Mouse (Mus musculus) forebrain, embryonic 13.5 days (tissue): ENCODE measurements around the gene Tnfaip2. TPM values are rescaled to one million over a fixed set of nuclear protein-coding genes. Genes with fewer than 3 reads are reported as not detected.

ENCODE experiments used
- ATAC-seq: fragments of 200-750 bp; cut with Nextera tagmentation; 2 replicates; pipeline ENCODE4 v1.8.0; 2017
- H3K27ac ChIP-seq: fragments of 300-500 bp; sonication (generic); 2 replicates; pipeline ENCODE4 v1.5.1; 2015; ENCODE audit warnings: inconsistent platforms, mild to moderate bottlenecking, moderate library complexity
- H3K27me3 ChIP-seq: fragments of 300-500 bp; sonication (generic); 2 replicates; pipeline ENCODE4 v1.6.1; 2015; ENCODE audit warnings: mild to moderate bottlenecking, inconsistent platforms
- H3K36me3 ChIP-seq: fragments of 300-500 bp; sonication (generic); 2 replicates; pipeline ENCODE4 v1.6.1; 2015; ENCODE audit warnings: mild to moderate bottlenecking, inconsistent platforms; ENCODE audit not compliant: poor library complexity, severe bottlenecking
- H3K4me1 ChIP-seq: fragments of 300-500 bp; sonication (generic); 2 replicates; pipeline ENCODE4 v1.6.1; 2015; ENCODE audit warnings: inconsistent platforms
- H3K4me2 ChIP-seq: fragments of 300-500 bp; sonication (generic); 2 replicates; pipeline ENCODE4 v1.6.1; 2015; ENCODE audit warnings: inconsistent platforms, mild to moderate bottlenecking, moderate library complexity
- H3K4me3 ChIP-seq: fragments of 300-500 bp; sonication (generic); 2 replicates; pipeline ENCODE4 v1.5.1; 2015; ENCODE audit warnings: mild to moderate bottlenecking, inconsistent platforms
- H3K9ac ChIP-seq: fragments of 300-500 bp; sonication (generic); 2 replicates; pipeline ENCODE4 v1.6.1; 2015; ENCODE audit warnings: mild to moderate bottlenecking, inconsistent platforms
- H3K9me3 ChIP-seq: fragments of 300-500 bp; sonication (generic); replicated peaks from 2 replicates; pipeline ENCODE4 v1.6.1; 2016; ENCODE audit warnings: inconsistent platforms
- WGBS: fragments of 180-500 bp; shearing (Covaris S2); methylation state at CpG from one replicate; pipeline ENCODE4 v1.1.7; 2015; 5-methylcytosine and 5-hydroxymethylcytosine counted together
- polyA plus RNA-seq: library from polyadenylated mRNA; unstranded; fragments of >200 nt; fragmentation: Nextera tagmentation; extraction: Ambion mirVana; gene quantifications from 2 replicates; pipeline ENCODE4 v1.2.1, GENCODE M21; 2015

Gene Tnfaip2
- polyA plus RNA-seq, 1 experiment from 2014 or later: 1.2 TPM

DNA sequence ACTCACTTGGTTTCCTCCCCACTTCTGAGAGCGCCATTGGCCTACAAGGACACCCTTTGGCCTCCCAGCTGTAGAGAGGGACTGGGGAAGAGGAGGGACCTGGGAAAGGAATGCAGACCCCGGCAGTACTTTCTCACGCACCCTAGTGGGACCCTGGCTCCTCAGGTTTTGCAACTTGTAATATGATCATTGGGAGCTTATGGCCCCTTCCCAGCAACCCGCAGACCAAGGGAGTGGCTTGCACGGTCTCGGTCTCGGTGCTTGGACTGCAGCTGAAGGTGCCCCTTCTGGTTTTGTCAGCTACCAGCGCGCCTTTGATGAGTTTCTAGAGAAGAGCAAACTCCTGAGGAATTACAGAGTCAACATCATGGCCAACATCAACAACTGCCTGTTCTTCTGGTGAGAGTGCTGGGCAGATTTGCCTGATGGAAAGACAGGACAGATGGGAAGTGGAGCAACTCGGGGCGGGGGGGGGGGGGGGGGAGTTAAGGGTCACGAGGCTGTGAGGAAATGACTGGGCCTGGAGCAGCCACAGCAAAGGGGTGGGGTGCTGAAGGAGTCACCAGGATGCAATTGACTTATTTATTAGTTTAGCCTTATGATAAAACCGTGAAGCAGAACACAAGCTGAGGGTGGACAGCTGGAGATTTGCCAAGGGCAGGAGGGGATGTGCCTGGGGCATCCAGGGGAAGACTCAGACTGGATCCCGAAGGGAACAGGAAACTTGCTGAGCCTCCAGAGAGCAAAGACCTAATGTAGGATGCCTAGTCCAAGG, 6.8 kb downstream of the Tnfaip2 start:
- no peaks in the 10 kb centered on the region for H3K9me3 ChIP-seq
- H3K27ac ChIP-seq: no peak overlapping the region
- no peaks in the 10 kb centered on the region for H3K36me3 ChIP-seq
- no peak for ATAC-seq
- H3K4me1 ChIP-seq: peaks cover 8% of the 10 kb centered on the region
- no peak overlapping the region for H3K4me2 ChIP-seq
- peaks cover 93% of the 10 kb centered on the region for H3K27me3 ChIP-seq
- 20% methylated on average over 12 of the region's 14 CpGs for WGBS
- no peak overlapping the region for H3K9ac ChIP-seq
- H3K4me3 ChIP-seq: no peak overlapping the region

DNA sequence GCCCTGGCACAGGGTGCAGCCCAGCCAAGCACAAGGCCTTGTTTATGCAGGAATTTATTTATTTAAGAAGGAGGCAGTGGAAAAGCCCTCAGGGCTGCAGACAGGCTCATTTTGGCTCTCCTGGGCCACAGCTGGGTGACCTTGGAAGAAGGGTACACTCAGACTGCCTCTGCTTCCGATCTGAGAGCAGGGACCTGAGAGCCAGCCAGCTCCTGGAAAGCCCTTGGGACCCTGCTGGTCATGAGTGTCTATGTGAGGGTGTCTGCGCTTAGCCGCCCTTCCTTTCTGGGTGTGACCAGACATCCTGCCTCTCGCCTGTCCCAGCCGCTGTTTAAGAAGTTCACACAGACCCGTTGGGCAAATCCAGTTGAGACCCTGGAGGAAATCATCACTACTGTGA, 8.1 kb downstream of the Tnfaip2 start:
- H3K4me1 ChIP-seq: peaks cover 6% of the 10 kb centered on the region
- no peaks in the 10 kb centered on the region for H3K9me3 ChIP-seq
- no peak overlapping the region for H3K27ac ChIP-seq
- no peaks in the 10 kb centered on the region for H3K36me3 ChIP-seq
- 44% methylated on average over 6 of the region's 6 CpGs for WGBS
- ATAC-seq: no peak
- no peak overlapping the region for H3K9ac ChIP-seq
- peaks cover 91% of the 10 kb centered on the region for H3K27me3 ChIP-seq
- no peak overlapping the region for H3K4me3 ChIP-seq
- H3K4me2 ChIP-seq: no peak overlapping the region

DNA sequence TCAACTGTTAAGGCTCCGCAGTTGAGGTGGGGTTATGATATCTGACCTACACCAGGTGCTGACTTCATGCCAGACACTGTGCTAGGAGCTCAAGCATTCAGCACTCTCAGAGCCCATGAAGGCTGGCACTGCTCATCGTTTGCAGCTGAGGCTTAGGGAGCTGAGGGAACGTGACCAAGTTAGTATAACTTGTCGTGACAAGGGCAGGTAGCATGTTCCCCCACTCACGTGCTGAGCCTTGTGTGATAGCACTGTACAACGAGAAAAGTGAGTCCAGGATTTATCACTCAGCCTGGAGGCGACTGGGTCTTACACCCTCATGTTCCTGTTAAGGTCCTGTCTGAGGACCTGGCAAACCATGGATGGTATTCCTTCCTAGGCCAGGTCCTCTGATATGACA, 9.3 kb downstream of the Tnfaip2 start:
- no peak overlapping the region for H3K4me3 ChIP-seq
- H3K9ac ChIP-seq: no peak overlapping the region
- H3K4me1 ChIP-seq: no peaks in the 10 kb centered on the region
- 81% methylated on average over 7 of the region's 7 CpGs for WGBS
- H3K4me2 ChIP-seq: no peak overlapping the region
- no peak overlapping the region for H3K27ac ChIP-seq
- no peaks in the 10 kb centered on the region for H3K9me3 ChIP-seq
- peaks cover 82% of the 10 kb centered on the region for H3K27me3 ChIP-seq
- no peaks in the 10 kb centered on the region for H3K36me3 ChIP-seq
- no peak for ATAC-seq

GRCm38 (mm10) chr12:111454021-111454420, 11.8 kb downstream of the Tnfaip2 start:
- Histone ChIP-seq H3K4me3 (no peak overlapping the region), H3K27me3 (peaks cover 77% of the 10 kb centered on the region), H3K36me3 (no peaks in the 10 kb centered on the region), H3K4me1 (no peaks in the 10 kb centered on the region), H3K9me3 (no peaks in the 10 kb centered on the region), H3K27ac (no peak overlapping the region), H3K4me2 (no peak overlapping the region), H3K9ac (no peak overlapping the region)
- ATAC-seq: no peak
- WGBS: 27% methylated on average over 4 of the region's 4 CpGs

GRCm38 (mm10) chr12:111454543-111455280, 12.4 kb downstream of the Tnfaip2 start:
- 71% methylated on average over 10 of the region's 10 CpGs for WGBS
- no peaks in the 10 kb centered on the region for H3K4me1 ChIP-seq
- no peak overlapping the region for H3K4me3 ChIP-seq
- no peak overlapping the region for H3K27ac ChIP-seq
- H3K4me2 ChIP-seq: no peak overlapping the region
- no peak for ATAC-seq
- H3K36me3 ChIP-seq: no peaks in the 10 kb centered on the region
- no peaks in the 10 kb centered on the region for H3K9me3 ChIP-seq
- no peak overlapping the region for H3K9ac ChIP-seq
- peaks cover 74% of the 10 kb centered on the region for H3K27me3 ChIP-seq

DNA sequence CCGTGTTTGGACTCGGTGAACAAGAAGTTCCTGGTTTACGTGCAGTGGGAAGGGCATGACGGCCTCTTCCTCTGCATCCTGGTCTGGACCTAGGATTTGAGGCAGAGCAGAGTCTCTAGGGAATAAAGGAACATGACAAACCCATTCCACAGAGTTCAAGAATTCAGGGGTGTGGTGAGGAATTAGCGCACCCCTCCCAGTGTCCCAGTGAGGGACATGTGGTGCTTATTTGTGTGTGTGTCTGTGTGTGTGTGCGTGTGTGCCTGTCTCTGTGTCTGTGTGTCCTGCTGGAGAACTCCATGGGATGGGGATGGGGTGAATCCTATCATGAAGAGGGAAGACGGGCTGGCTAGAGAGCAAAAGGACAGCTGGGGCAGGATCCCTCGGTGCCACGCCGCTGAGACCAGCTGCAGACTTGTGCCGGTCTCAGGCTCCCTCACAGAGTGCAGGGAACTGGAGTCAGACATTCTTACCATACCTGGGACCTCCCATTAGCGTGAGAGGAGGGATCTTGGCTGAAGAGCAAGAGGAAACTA, 13.1 kb downstream of the Tnfaip2 start:
- no peak overlapping the region for H3K4me3 ChIP-seq
- no peak overlapping the region for H3K9ac ChIP-seq
- H3K9me3 ChIP-seq: no peaks in the 10 kb centered on the region
- H3K4me2 ChIP-seq: no peak overlapping the region
- no peak for ATAC-seq
- no peaks in the 10 kb centered on the region for H3K4me1 ChIP-seq
- WGBS: 71% methylated on average over 12 of the region's 12 CpGs
- H3K36me3 ChIP-seq: no peaks in the 10 kb centered on the region
- H3K27ac ChIP-seq: no peak overlapping the region
- H3K27me3 ChIP-seq: peaks cover 69% of the 10 kb centered on the region

- no peak for ATAC-seq
- Histone ChIP-seq H3K27me3 (peaks cover 64% of the 10 kb centered on the region), H3K9ac (no peak overlapping the region), H3K36me3 (no peaks in the 10 kb centered on the region), H3K9me3 (no peaks in the 10 kb centered on the region), H3K4me2 (no peak overlapping the region), H3K27ac (no peak overlapping the region), H3K4me3 (no peak overlapping the region), H3K4me1 (no peaks in the 10 kb centered on the region)
- WGBS: 53% methylated on average over 8 of the region's 8 CpGs
Observed at GRCm38 (mm10) chr12:111455860-111456259, 13.6 kb downstream of the Tnfaip2 start.

DNA sequence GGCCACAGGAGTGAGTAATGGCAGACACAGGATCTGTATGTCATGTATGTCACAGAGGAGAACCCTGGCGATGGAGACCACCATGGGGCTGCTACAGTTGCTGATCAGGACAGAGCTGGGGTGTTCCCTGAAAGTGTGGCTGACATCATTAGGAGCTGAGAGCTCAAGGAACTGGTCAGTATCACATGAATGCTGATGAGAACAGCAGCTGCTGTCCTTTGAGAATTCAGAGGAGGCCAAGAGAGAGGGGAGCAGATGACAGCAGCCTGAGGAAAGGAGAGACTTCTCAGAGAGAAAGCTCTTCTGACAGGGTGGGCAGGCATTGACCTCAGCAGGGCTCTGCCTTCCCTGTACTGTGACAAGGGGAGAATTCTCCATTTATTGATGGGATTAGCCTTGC, 15.5 kb downstream of the Tnfaip2 start:
- no peaks in the 10 kb centered on the region for H3K4me1 ChIP-seq
- peaks cover 48% of the 10 kb centered on the region for H3K27me3 ChIP-seq
- H3K9me3 ChIP-seq: no peaks in the 10 kb centered on the region
- no peak overlapping the region for H3K4me3 ChIP-seq
- no peak overlapping the region for H3K27ac ChIP-seq
- no peak overlapping the region for H3K4me2 ChIP-seq
- WGBS: 83% methylated on average over 1 of the region's 1 CpGs
- ATAC-seq: no peak
- H3K9ac ChIP-seq: no peak overlapping the region
- no peaks in the 10 kb centered on the region for H3K36me3 ChIP-seq

DNA sequence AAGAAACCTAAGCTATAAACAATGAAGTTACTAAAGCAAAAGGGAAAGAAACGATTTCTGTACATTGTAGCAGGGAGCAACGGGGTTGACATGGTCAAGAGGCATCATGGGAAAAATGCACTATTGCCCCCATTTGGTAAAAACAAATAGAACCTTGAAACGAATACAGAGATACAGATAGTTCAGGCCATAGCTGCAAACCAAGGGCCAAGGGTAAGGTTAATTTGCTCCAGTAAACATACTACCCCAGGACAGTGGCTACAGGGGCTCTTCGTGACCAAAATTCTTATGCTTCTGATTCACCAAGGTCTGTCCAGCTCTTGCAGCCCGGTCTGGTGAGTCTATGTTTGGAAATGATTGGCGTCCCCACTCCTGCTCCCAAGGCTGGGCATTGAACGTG, 21.3 kb downstream of the Tnfaip2 start:
- Histone ChIP-seq H3K27me3 (peaks cover 14% of the 10 kb centered on the region; the same call in 1 of the 2 replicates), H3K27ac (no peak overlapping the region), H3K9ac (no peak overlapping the region), H3K4me1 (no peaks in the 10 kb centered on the region), H3K36me3 (no peaks in the 10 kb centered on the region), H3K4me2 (no peak overlapping the region), H3K9me3 (no peaks in the 10 kb centered on the region), H3K4me3 (no peak overlapping the region)
- 81% methylated on average over 7 of the region's 7 CpGs for WGBS
- ATAC-seq: no peak

- no peak overlapping the region for H3K4me3 ChIP-seq
- H3K9me3 ChIP-seq: no peaks in the 10 kb centered on the region
- H3K27ac ChIP-seq: no peak overlapping the region
- no peak for ATAC-seq
- 95% methylated on average over 3 of the region's 3 CpGs for WGBS
- H3K4me1 ChIP-seq: peaks cover 4% of the 10 kb centered on the region; the same call in 1 of the 2 replicates
- no peaks in the 10 kb centered on the region for H3K36me3 ChIP-seq
- no peak overlapping the region for H3K9ac ChIP-seq
- H3K4me2 ChIP-seq: no peak overlapping the region
- H3K27me3 ChIP-seq: peaks cover 4% of the 10 kb centered on the region; the same call in 1 of the 2 replicates
Observed at GRCm38 (mm10) chr12:111466369-111466768, 24.1 kb downstream of the Tnfaip2 start.

DNA sequence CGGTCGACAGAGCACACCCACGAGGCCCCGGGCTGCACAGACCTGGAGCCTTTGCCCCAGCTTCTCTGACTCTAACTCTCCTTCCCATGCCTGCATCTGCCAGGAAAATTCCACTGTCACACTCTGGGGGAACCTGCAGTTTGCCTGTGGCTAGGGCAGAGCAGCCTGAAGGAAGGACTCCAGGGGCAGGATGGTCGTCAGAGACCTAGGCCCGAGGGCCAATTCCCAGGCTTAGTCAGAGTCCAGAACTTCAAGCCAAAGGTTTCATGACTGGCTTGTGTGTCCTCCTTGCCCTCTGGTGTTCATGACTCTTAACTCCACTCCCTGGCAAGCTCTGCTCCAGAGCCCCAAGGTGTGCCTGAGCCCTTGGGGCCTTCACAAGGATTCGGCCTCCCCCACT, 25.9 kb downstream of the Tnfaip2 start:
- Histone ChIP-seq H3K4me3 (no peak overlapping the region), H3K27me3 (peaks cover 4% of the 10 kb centered on the region; the same call in 1 of the 2 replicates), H3K4me1 (peaks cover 9% of the 10 kb centered on the region; the same call in 1 of the 2 replicates), H3K9ac (no peak overlapping the region), H3K9me3 (no peaks in the 10 kb centered on the region), H3K4me2 (no peak overlapping the region), H3K36me3 (no peaks in the 10 kb centered on the region), H3K27ac (no peak overlapping the region)
- no peak for ATAC-seq
- 64% methylated on average over 7 of the region's 7 CpGs for WGBS

- Histone ChIP-seq H3K4me2 (no peak overlapping the region), H3K36me3 (no peaks in the 10 kb centered on the region), H3K4me1 (peaks cover 12% of the 10 kb centered on the region; the same call in 1 of the 2 replicates), H3K4me3 (no peak overlapping the region), H3K9me3 (no peaks in the 10 kb centered on the region), H3K27ac (no peak overlapping the region), H3K27me3 (peaks cover 3% of the 10 kb centered on the region; the same call in 1 of the 2 replicates), H3K9ac (no peak overlapping the region)
- 5% methylated on average over 8 of the region's 8 CpGs for WGBS
- ATAC-seq: 0 out of 2 replicates have a peak, but pooled peaks have one; percentile 53
Observed at GRCm38 (mm10) chr12:111469507-111469906, 27.2 kb downstream of the Tnfaip2 start.
